Mouse (Mus musculus) thymus, postnatal 4 days (tissue): ENCODE results near the gene Gm17349.
A peak's percentile ranks its signal among the peaks of the same experiment; 100 is the strongest.
"Not testable (repeated sequence)": the region's sequence is repeated elsewhere in the genome, so short reads cannot be mapped to it uniquely, and the experiment has no call there.

ENCODE experiments used
- DNase-seq: peaks from one replicate; pipeline ENCODE4 v3.0.0; 2021

Gm17349 gene

GRCm38 (mm10) chr15:99717386-99718334 lies 12.4 kb upstream of the Gm17349 start, which contains the start of gene Gpd1:
Gene Gpd1 (plus strand): TSS chr15:99717515.
- DNase-seq, result no peak

- no peak for DNase-seq
Observed at GRCm38 (mm10) chr15:99716814-99717213, 11.5 kb upstream of the Gm17349 start.

- DNase-seq, result no peak
Observed at GRCm38 (mm10) chr15:99715982-99716746, 10.9 kb upstream of the Gm17349 start.

GRCm38 (mm10) chr15:99715361-99715865 lies 10.1 kb upstream of the Gm17349 start:
- DNase-seq, result no peak

- DNase-seq, result peak; percentile 78
Observed at GRCm38 (mm10) chr15:99714858-99715257, 9.6 kb upstream of the Gm17349 start.

- DNase-seq, result no peak
Observed at GRCm38 (mm10) chr15:99714206-99714605, 8.9 kb upstream of the Gm17349 start.

GRCm38 (mm10) chr15:99713569-99713968 lies 8.3 kb upstream of the Gm17349 start:
- DNase-seq, result no peak

GRCm38 (mm10) chr15:99712666-99713559 lies 7.6 kb upstream of the Gm17349 start:
- no peak for DNase-seq

GRCm38 (mm10) chr15:99711491-99711890 lies 6.2 kb upstream of the Gm17349 start:
- no peak for DNase-seq

- no peak for DNase-seq
Observed at GRCm38 (mm10) chr15:99710221-99711190, 5.2 kb upstream of the Gm17349 start.

- DNase-seq, result no peak
Observed at GRCm38 (mm10) chr15:99708176-99708575, 2.9 kb upstream of the Gm17349 start.

GRCm38 (mm10) chr15:99704881-99705280 lies 409 bp downstream of the Gm17349 start:
- no peak for DNase-seq

- no peak for DNase-seq
Observed at GRCm38 (mm10) chr15:99704041-99704681, 1.1 kb downstream of the Gm17349 start.

GRCm38 (mm10) chr15:99703676-99704040 lies 1.6 kb downstream of the Gm17349 start:
- no peak for DNase-seq

- DNase-seq, result no peak
Observed at GRCm38 (mm10) chr15:99703104-99703503, 2.2 kb downstream of the Gm17349 start.

- peak; percentile 97 for DNase-seq
Observed at GRCm38 (mm10) chr15:99701999-99702900, 3.0 kb downstream of the Gm17349 start, which contains the start of gene Smarcd1. Gene Smarcd1 (plus strand): TSS chr15:99702129.

- not testable (repeated sequence) for DNase-seq
Observed at GRCm38 (mm10) chr15:99701640-99701998, 3.7 kb downstream of the Gm17349 start.

- DNase-seq, result no peak
Observed at GRCm38 (mm10) chr15:99700219-99701106, 4.8 kb downstream of the Gm17349 start.

GRCm38 (mm10) chr15:99699715-99700114 lies 5.6 kb downstream of the Gm17349 start:
- DNase-seq, result no peak
